Mouse (Mus musculus): ENCODE results near the gene Adamts12. TPM values are rescaled to one million over a fixed set of nuclear protein-coding genes. Genes with fewer than 3 reads are reported as not detected.

The Adamts12 gene
- polyA plus RNA-seq, 1 experiment from 2014 or later, result 0.20 TPM

- ATAC-seq (no peak), DNase-seq (peak; percentile 62)
- Histone ChIP-seq H3K4me2 (ENCODE audit: low read depth, low read length) (no peak overlapping the region), H3K9me3 (ENCODE audit: low read length) (no peaks in the 10 kb centered on the region), H3K9ac (replicated peaks) (no peak overlapping the region), H3K4me3 (ENCODE audit: low read depth, low read length) (no peak overlapping the region), H3K36me3 (replicated peaks; ENCODE audit: insufficient read depth, low read length) (no peaks in the 10 kb centered on the region), H3K27ac (ENCODE audit: low read depth) (no peak overlapping the region), H3K4me1 (ENCODE audit: insufficient read depth) (no peaks in the 10 kb centered on the region), H3K27me3 (ENCODE audit: insufficient read depth, low read length) (no peaks in the 10 kb centered on the region)
- TF ChIP-seq EP300 (IDR thresholded peaks at IDR 0.05; ENCODE audit: low read depth) (no peak), CTCF (IDR thresholded peaks at IDR 0.05; ENCODE audit: low read depth) (peak; percentile 84)
- 26% methylated on average over 8 of the region's 8 CpGs for WGBS (ENCODE audit: insufficient replicate concordance)
These were observed 255.9 kb downstream of the Adamts12 start for GRCm38 (mm10) chr15:11320481-11320880.

GRCm38 (mm10) chr15:11339467-11340180 lies 275.0 kb downstream of the Adamts12 start:
- H3K4me1 ChIP-seq (ENCODE audit: insufficient read depth), result no peaks in the 10 kb centered on the region
- no peak overlapping the region for H3K4me2 ChIP-seq (ENCODE audit: low read depth, low read length)
- DNase-seq (no peak), ATAC-seq (no peak)
- H3K9ac ChIP-seq (replicated peaks), result no peak overlapping the region
- TF ChIP-seq CTCF (IDR thresholded peaks at IDR 0.05; ENCODE audit: low read depth) (no peak), EP300 (IDR thresholded peaks at IDR 0.05; ENCODE audit: low read depth) (no peak)
- H3K27me3 ChIP-seq (ENCODE audit: insufficient read depth, low read length), result no peaks in the 10 kb centered on the region
- no peaks in the 10 kb centered on the region for H3K36me3 ChIP-seq (replicated peaks; ENCODE audit: insufficient read depth, low read length)
- no peaks in the 10 kb centered on the region for H3K9me3 ChIP-seq (ENCODE audit: low read length)
- WGBS (ENCODE audit: insufficient replicate concordance), result 81% methylated on average over 7 of the region's 7 CpGs
- no peak overlapping the region for H3K4me3 ChIP-seq (ENCODE audit: low read depth, low read length)
- no peak overlapping the region for H3K27ac ChIP-seq (ENCODE audit: low read depth)

GRCm38 (mm10) chr15:11355865-11356264 lies 291.3 kb downstream of the Adamts12 start:
- no peaks in the 10 kb centered on the region for H3K36me3 ChIP-seq (replicated peaks; ENCODE audit: insufficient read depth, low read length)
- 68% methylated on average over 3 of the region's 3 CpGs for WGBS (ENCODE audit: insufficient replicate concordance)
- no peaks in the 10 kb centered on the region for H3K27me3 ChIP-seq (ENCODE audit: insufficient read depth, low read length)
- H3K4me3 ChIP-seq (ENCODE audit: low read depth, low read length), result no peak overlapping the region
- H3K9ac ChIP-seq (replicated peaks), result no peak overlapping the region
- H3K4me2 ChIP-seq (ENCODE audit: low read depth, low read length), result no peak overlapping the region
- no peaks in the 10 kb centered on the region for H3K9me3 ChIP-seq (ENCODE audit: low read length)
- DNase-seq (no peak), ATAC-seq (no peak)
- H3K4me1 ChIP-seq (ENCODE audit: insufficient read depth), result no peaks in the 10 kb centered on the region
- TF ChIP-seq CTCF (IDR thresholded peaks at IDR 0.05; ENCODE audit: low read depth) (no peak), EP300 (IDR thresholded peaks at IDR 0.05; ENCODE audit: low read depth) (no peak)
- no peak overlapping the region for H3K27ac ChIP-seq (ENCODE audit: low read depth)

DNA sequence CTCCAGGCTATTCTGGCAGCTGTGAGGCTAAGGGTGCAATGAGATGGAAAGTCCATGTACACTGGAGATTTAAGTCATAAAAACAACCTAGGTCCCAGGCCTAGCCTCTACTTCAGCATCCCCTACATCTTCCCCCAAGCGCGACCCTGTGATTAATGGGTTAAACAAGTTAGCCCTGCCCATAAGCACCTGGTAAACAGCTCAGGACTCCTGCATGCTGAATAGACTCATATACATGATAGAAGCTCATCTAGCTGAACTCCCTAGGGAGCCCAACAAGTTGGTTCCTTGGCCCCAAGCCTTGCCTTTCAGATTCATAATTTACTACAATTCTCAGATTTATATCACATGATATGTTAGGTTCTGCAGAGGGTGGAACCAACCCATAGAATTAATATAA lies 292.9 kb downstream of the Adamts12 start:
- Histone ChIP-seq H3K36me3 (replicated peaks; ENCODE audit: insufficient read depth, low read length) (no peaks in the 10 kb centered on the region), H3K4me1 (ENCODE audit: insufficient read depth) (no peaks in the 10 kb centered on the region), H3K9ac (replicated peaks) (no peak overlapping the region), H3K4me2 (ENCODE audit: low read depth, low read length) (no peak overlapping the region), H3K27me3 (ENCODE audit: insufficient read depth, low read length) (no peaks in the 10 kb centered on the region), H3K9me3 (ENCODE audit: low read length) (no peaks in the 10 kb centered on the region), H3K27ac (ENCODE audit: low read depth) (no peak overlapping the region), H3K4me3 (ENCODE audit: low read depth, low read length) (no peak overlapping the region)
- DNase-seq, result no peak
- no peak for ATAC-seq
- WGBS (ENCODE audit: insufficient replicate concordance), result 92% methylated on average over 2 of the region's 2 CpGs
- no peak for TF ChIP-seq EP300 (IDR thresholded peaks at IDR 0.05; ENCODE audit: low read depth)
- TF ChIP-seq CTCF (IDR thresholded peaks at IDR 0.05; ENCODE audit: low read depth), result no peak

- TF ChIP-seq EP300 (IDR thresholded peaks at IDR 0.05; ENCODE audit: low read depth) (no peak), CTCF (IDR thresholded peaks at IDR 0.05; ENCODE audit: low read depth) (no peak)
- no peak for DNase-seq
- no peak for ATAC-seq
- Histone ChIP-seq H3K27me3 (ENCODE audit: insufficient read depth, low read length) (no peaks in the 10 kb centered on the region), H3K9me3 (ENCODE audit: low read length) (no peaks in the 10 kb centered on the region), H3K36me3 (replicated peaks; ENCODE audit: insufficient read depth, low read length) (no peaks in the 10 kb centered on the region), H3K9ac (replicated peaks) (no peak overlapping the region), H3K4me1 (ENCODE audit: insufficient read depth) (no peaks in the 10 kb centered on the region), H3K4me2 (ENCODE audit: low read depth, low read length) (no peak overlapping the region), H3K27ac (ENCODE audit: low read depth) (no peak overlapping the region), H3K4me3 (ENCODE audit: low read depth, low read length) (no peak overlapping the region)
- WGBS (ENCODE audit: insufficient replicate concordance), result 68% methylated on average over 1 of the region's 1 CpGs
These were observed 296.3 kb downstream of the Adamts12 start for GRCm38 (mm10) chr15:11360888-11361287.

GRCm38 (mm10) chr15:11361824-11362223 lies 297.2 kb downstream of the Adamts12 start:
- H3K4me3 ChIP-seq (ENCODE audit: low read depth, low read length), result no peak overlapping the region
- no peaks in the 10 kb centered on the region for H3K9me3 ChIP-seq (ENCODE audit: low read length)

More at GRCm38 (mm10) chr15:11361824-11362223, 297.2 kb downstream of the Adamts12 start:
- no peak overlapping the region for H3K27ac ChIP-seq (ENCODE audit: low read depth)
- TF ChIP-seq EP300 (IDR thresholded peaks at IDR 0.05; ENCODE audit: low read depth) (no peak), CTCF (IDR thresholded peaks at IDR 0.05; ENCODE audit: low read depth) (no peak)
- DNase-seq, result no peak
- H3K4me1 ChIP-seq (ENCODE audit: insufficient read depth), result no peaks in the 10 kb centered on the region
- H3K36me3 ChIP-seq (replicated peaks; ENCODE audit: insufficient read depth, low read length), result no peaks in the 10 kb centered on the region
- H3K4me2 ChIP-seq (ENCODE audit: low read depth, low read length), result no peak overlapping the region
- ATAC-seq, result no peak
- WGBS (ENCODE audit: insufficient replicate concordance), result 75% methylated on average over 5 of the region's 5 CpGs
- H3K9ac ChIP-seq (replicated peaks), result no peak overlapping the region
- no peaks in the 10 kb centered on the region for H3K27me3 ChIP-seq (ENCODE audit: insufficient read depth, low read length)

Data from liver, postnatal 0 days (tissue).